Mouse (Mus musculus): ENCODE results near the gene Cmc4. TPM values are rescaled to one million over a fixed set of nuclear protein-coding genes. Genes with fewer than 3 reads are reported as not detected.
A peak's percentile ranks its signal among the peaks of the same experiment; 100 is the strongest.

Cmc4 gene
- 17.7 and 17.9 TPM in 2 replicates for polyA plus RNA-seq (2012; ENCODE audit: insufficient read depth, insufficient read length, missing spikeins)

DNA sequence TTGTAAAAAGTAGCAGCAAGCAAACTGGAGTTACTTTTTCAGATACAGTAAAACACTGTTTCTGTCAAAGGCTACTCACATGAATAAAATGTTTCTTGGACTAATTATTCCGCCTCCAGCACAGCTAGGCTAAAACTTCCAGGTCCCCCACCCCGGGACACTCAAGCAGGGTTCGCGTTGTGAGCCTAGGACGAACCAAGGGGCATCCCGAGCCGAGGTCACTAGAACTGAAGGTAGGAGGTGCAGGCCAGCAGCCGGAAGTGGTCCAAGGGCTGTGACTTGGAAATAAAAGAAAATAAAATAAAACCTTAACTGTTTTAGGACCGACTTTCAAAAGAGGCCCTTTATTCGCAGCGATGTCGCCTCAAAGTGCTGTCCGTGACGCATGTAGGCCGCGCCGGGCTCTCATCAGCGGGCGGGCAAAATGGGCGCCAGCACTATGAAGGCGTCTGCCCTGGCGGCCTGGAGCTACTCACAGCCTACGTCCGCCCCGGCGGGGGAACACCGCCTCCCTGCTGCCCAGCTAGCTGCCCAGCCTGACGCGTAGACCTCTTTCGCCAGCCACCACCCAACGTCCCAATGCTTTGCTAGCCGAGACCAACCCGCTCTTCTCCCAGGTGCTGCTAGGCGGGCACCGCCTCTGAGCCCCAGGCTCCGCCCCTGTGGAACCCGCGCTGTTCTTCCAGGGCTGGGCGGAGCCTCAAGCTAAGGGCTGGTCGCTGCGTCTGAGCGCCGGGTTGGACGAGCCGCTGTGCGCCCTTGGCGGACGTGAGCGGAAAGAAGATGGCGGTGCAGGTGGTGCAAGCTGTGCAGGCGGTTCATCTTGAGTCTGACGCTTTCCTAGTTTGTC is at the start of gene Cmc4, which contains the start of the genes Mtcp1 and Brcc3:
Gene Cmc4, minus strand, starts transcription at position 649 of the 850 bp plus-strand sequence.
Gene Mtcp1, minus strand, starts transcription at position 653 of the 850 bp plus-strand sequence.
Gene Brcc3, plus strand, starts transcription at position 693 of the 850 bp plus-strand sequence.
- TF ChIP-seq CTCF (IDR thresholded peaks at IDR 0.05; ENCODE audit: low read depth, low read length) (no peak), POLR2A (IDR thresholded peaks at IDR 0.05; ENCODE audit: borderline replicate concordance, low read depth, low read length) (no peak)
- Histone ChIP-seq H3K27ac (ENCODE audit: insufficient read depth, low read depth, low read length) (peak within 1 kb of the TSS; percentile 73), H3K4me3 (ENCODE audit: insufficient read depth, low read length) (peak within 1 kb of the TSS; percentile 66), H3K4me1 (ENCODE audit: control insufficient read depth, insufficient read depth, low read length) (no peaks in the 10 kb centered on the region)

DNA sequence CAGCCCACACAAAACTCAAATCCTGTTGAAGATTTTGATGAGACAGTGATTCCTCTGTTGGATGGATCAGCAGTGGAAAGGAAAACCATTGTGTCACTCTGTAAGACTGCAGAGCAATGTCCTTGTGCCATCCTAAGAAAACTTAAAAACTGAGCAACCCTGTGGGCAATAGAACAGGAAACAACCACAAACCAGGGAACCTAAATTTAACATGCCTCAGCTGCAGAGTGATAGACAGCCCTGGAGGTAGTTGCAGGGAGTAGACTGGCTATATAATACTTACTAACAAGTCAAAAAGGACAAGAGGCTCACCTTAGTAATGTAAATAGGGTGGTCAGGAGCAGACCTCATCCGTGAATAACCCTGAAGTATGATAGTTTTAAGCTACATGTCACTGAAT is 38.2 kb upstream of the Cmc4 start:
- Histone ChIP-seq H3K27ac (ENCODE audit: insufficient read depth, low read depth, low read length) (no peak overlapping the region), H3K4me1 (ENCODE audit: control insufficient read depth, insufficient read depth, low read length) (no peaks in the 10 kb centered on the region), H3K4me3 (ENCODE audit: insufficient read depth, low read length) (no peak overlapping the region)
- no peak for TF ChIP-seq CTCF (IDR thresholded peaks at IDR 0.05; ENCODE audit: low read depth, low read length)
- no peak for TF ChIP-seq POLR2A (IDR thresholded peaks at IDR 0.05; ENCODE audit: borderline replicate concordance, low read depth, low read length)

DNA sequence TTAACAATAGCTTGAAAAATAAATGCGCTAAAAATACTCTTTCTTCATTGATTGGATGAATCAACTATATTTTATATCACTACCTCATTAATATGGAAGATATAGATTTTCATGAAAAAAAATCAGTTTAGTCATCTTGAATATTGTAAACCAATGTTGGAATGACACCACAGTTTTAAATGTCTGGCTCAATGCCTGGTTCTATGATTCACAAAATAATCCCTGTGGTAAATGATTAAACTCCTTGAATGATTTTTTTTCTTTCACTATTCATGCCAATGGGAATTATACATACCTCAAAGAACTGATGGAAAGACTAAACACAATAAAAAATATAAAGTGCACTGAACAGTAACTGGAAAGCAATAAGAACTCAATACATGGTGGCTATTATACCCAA is 6.7 kb downstream of the Cmc4 start:
- H3K27ac ChIP-seq (ENCODE audit: insufficient read depth, low read depth, low read length): no peak overlapping the region
- H3K4me3 ChIP-seq (ENCODE audit: insufficient read depth, low read length): no peak overlapping the region
- TF ChIP-seq CTCF (IDR thresholded peaks at IDR 0.05; ENCODE audit: low read depth, low read length): no peak
- H3K4me1 ChIP-seq (ENCODE audit: control insufficient read depth, insufficient read depth, low read length): no peaks in the 10 kb centered on the region

DNA sequence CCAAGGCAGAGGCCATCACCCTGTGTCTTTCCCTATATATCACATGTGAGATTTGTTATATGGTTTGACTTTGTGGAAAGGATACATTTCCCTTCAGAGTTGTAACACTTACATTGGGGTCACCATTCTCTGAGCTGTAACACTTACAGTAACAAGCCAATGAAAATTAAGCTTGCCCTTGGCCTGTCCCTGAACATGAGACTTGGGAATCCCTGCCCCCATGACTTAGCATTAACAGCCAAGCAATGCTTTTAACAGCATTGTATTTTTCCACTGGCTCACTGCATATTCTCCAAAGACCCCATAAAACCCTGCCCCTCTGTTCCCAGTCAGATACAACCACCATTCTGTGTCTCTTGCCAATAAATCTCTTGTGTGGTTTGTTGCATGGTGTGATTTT is 13.0 kb downstream of the Cmc4 start:
- Histone ChIP-seq H3K27ac (ENCODE audit: insufficient read depth, low read depth, low read length) (no peak overlapping the region), H3K4me1 (ENCODE audit: control insufficient read depth, insufficient read depth, low read length) (peaks cover 2% of the 10 kb centered on the region; the same call in 1 of the 2 replicates), H3K4me3 (ENCODE audit: insufficient read depth, low read length) (no peak overlapping the region)
- TF ChIP-seq POLR2A (IDR thresholded peaks at IDR 0.05; ENCODE audit: borderline replicate concordance, low read depth, low read length) (no peak), CTCF (IDR thresholded peaks at IDR 0.05; ENCODE audit: low read depth, low read length) (no peak)

- Histone ChIP-seq H3K27ac (ENCODE audit: insufficient read depth, low read depth, low read length) (no peak overlapping the region), H3K4me1 (ENCODE audit: control insufficient read depth, insufficient read depth, low read length) (peaks cover 2% of the 10 kb centered on the region; the same call in 1 of the 2 replicates), H3K4me3 (ENCODE audit: insufficient read depth, low read length) (no peak overlapping the region)
- no peak for TF ChIP-seq CTCF (IDR thresholded peaks at IDR 0.05; ENCODE audit: low read depth, low read length)
These were observed 13.7 kb downstream of the Cmc4 start for GRCm38 (mm10) chrX:75402668-75403067.

GRCm38 (mm10) chrX:75399471-75399870 is 16.9 kb downstream of the Cmc4 start:
- Histone ChIP-seq H3K27ac (ENCODE audit: insufficient read depth, low read depth, low read length) (no peak overlapping the region), H3K4me1 (ENCODE audit: control insufficient read depth, insufficient read depth, low read length) (peaks cover 2% of the 10 kb centered on the region; the same call in 1 of the 2 replicates), H3K4me3 (ENCODE audit: insufficient read depth, low read length) (no peak overlapping the region)
- no peak for TF ChIP-seq CTCF (IDR thresholded peaks at IDR 0.05; ENCODE audit: low read depth, low read length)
- TF ChIP-seq POLR2A (IDR thresholded peaks at IDR 0.05; ENCODE audit: borderline replicate concordance, low read depth, low read length): no peak

DNA sequence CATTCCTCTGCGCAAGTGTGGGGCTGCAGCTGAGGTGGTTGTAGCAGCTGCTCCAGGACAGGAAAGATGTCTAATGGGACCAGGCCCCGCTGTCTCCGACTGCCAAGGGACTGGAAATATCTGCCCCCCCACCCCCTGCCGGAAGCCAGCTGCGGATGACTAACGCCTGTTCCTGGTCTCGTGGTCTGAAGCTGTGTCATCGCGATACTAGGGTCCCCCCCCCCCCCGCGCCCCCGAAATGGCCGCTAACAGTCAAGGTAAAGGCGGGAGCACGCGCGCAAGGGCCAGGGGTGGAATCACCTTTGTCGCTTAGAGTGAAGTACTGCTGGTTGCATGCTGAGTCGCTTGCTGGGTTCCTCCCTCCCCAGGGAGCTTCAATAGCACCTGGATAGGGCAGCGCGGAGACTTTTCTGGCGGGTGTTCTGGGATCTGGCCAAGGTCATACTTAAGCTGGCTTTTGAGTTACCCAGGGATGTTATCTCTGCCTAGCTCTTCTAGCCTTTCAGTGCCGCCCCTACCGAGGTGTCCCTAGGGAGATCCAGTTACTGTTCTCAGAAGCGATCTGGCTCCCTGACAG is 34.1 kb downstream of the Cmc4 start, which contains the start of the genes Fundc2 and F8:
Gene Fundc2, plus strand, starts transcription at position 205 of the 577 bp plus-strand sequence.
Gene F8, minus strand, starts transcription at position 421 of the 577 bp plus-strand sequence.
- TF ChIP-seq CTCF (IDR thresholded peaks at IDR 0.05; ENCODE audit: low read depth, low read length) (no peak), POLR2A (IDR thresholded peaks at IDR 0.05; ENCODE audit: borderline replicate concordance, low read depth, low read length) (no peak)
- Histone ChIP-seq H3K4me3 (ENCODE audit: insufficient read depth, low read length) (peak within 1 kb of the TSS; percentile 96), H3K4me1 (ENCODE audit: control insufficient read depth, insufficient read depth, low read length) (peaks cover 6% of the 10 kb centered on the region; the same call in 1 of the 2 replicates), H3K27ac (ENCODE audit: insufficient read depth, low read depth, low read length) (peak within 1 kb of the TSS; percentile 86)

DNA sequence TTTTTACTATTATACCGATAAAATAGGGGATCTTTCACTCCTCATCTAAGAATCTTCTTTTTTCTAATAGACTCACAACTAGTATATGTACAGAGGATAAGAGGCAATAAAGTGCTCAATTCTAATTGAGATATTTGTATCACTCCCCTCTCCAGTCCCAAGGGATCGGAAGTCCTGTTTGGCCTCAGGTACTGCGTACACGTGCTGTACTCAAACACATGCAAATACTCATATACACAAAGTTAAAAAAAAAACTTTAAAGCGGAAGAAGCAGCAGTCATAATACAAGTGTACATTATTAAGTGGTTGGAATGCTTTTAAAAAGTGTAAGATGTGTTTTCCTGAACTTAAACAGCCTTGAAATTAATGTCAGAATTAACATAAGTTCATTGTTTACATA is 34.7 kb downstream of the Cmc4 start:
- TF ChIP-seq POLR2A (IDR thresholded peaks at IDR 0.05; ENCODE audit: borderline replicate concordance, low read depth, low read length): no peak
- TF ChIP-seq CTCF (IDR thresholded peaks at IDR 0.05; ENCODE audit: low read depth, low read length): no peak
- H3K4me3 ChIP-seq (ENCODE audit: insufficient read depth, low read length): peak overlapping the region; percentile 48; the same call in 1 of the 2 replicates
- H3K4me1 ChIP-seq (ENCODE audit: control insufficient read depth, insufficient read depth, low read length): peaks cover 6% of the 10 kb centered on the region; the same call in 1 of the 2 replicates
- H3K27ac ChIP-seq (ENCODE audit: insufficient read depth, low read depth, low read length): peak overlapping the region; percentile 78

DNA sequence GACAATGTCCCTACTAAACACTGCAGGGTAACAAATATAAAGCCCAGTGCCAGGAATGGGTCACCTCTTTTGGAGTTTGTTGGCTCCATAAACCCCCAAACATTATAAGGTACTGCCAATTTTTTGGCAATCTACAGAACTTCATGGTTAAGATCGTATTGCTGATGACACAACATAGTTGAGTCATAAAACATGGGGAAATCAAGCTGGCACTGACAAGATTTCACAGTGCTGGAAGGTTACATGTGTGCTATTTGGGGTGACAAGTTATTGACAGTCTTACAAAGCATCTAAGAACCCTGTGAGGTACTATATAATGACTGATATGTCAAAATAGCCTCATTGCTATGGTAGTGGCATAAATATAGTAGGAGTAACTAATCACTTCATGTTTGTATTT is 35.2 kb downstream of the Cmc4 start:
- no peak for TF ChIP-seq POLR2A (IDR thresholded peaks at IDR 0.05; ENCODE audit: borderline replicate concordance, low read depth, low read length)
- TF ChIP-seq CTCF (IDR thresholded peaks at IDR 0.05; ENCODE audit: low read depth, low read length): no peak
- Histone ChIP-seq H3K27ac (ENCODE audit: insufficient read depth, low read depth, low read length) (no peak overlapping the region), H3K4me1 (ENCODE audit: control insufficient read depth, insufficient read depth, low read length) (peaks cover 6% of the 10 kb centered on the region; the same call in 1 of the 2 replicates), H3K4me3 (ENCODE audit: insufficient read depth, low read length) (no peak overlapping the region)

DNA sequence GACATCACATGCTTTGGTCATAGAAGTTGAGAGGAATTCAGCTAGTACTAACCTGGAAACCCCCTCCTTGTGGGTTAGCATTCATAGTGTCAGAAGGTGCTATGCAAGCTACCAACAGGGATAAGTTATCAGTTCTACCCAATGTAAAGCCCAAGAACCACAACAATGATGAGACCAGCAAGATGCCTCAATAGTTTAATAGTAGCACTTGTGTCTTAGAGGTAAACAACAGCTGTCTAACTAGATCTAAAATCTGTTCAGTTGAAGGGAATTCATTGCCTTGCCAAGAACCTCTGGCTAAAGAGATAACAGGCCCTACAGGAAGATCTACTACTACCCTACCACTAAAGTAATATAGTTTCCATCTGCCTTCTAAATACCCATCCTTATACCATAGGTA is 39.6 kb downstream of the Cmc4 start:
- H3K4me1 ChIP-seq (ENCODE audit: control insufficient read depth, insufficient read depth, low read length): peaks cover 3% of the 10 kb centered on the region; the same call in 1 of the 2 replicates
- TF ChIP-seq CTCF (IDR thresholded peaks at IDR 0.05; ENCODE audit: low read depth, low read length): no peak

More for the DNA sequence above, 39.6 kb downstream of the Cmc4 start:
- H3K27ac ChIP-seq (ENCODE audit: insufficient read depth, low read depth, low read length): no peak overlapping the region
- no peak overlapping the region for H3K4me3 ChIP-seq (ENCODE audit: insufficient read depth, low read length)

Measured in bone marrow macrophage, adult 2 months (primary cell).